Mouse (Mus musculus) cerebellum, adult 2 months (tissue): ENCODE data around the gene Cisd2. TPM values are rescaled to one million over a fixed set of nuclear protein-coding genes. Genes with fewer than 3 reads are reported as not detected.

Experiments
- DNase-seq, 2 experiments: peaks; one replicate each; pipeline ENCODE4 v3.0.0; 2021
- H3K27ac ChIP-seq: fragments of 200-500 bp; 2 replicates; pipeline ENCODE4 v1.5.1; 2012; ENCODE audit warnings: low read length, control low read depth, inconsistent platforms; ENCODE audit not compliant: insufficient read depth
- H3K27me3 ChIP-seq: fragments of 200-500 bp; 2 replicates; pipeline ENCODE4 v1.6.1; 2012; ENCODE audit warnings: inconsistent platforms, mild to moderate bottlenecking, low read length, moderate library complexity; ENCODE audit not compliant: control insufficient read depth, insufficient read depth
- H3K4me1 ChIP-seq: fragments of 200-500 bp; 2 replicates; pipeline ENCODE4 v1.6.1; 2011; ENCODE audit warnings: low read length; ENCODE audit not compliant: control insufficient read depth, insufficient read depth
- H3K4me3 ChIP-seq: fragments of 200-500 bp; replicated peaks from 2 replicates; pipeline ENCODE3; 2011; ENCODE audit warnings: mild to moderate bottlenecking, low read depth, low read length, control low read depth; ENCODE audit not compliant: insufficient read depth
- CTCF ChIP-seq: fragments of 200-500 bp; IDR thresholded peaks from 2 replicates; pipeline ENCODE4 v1.5.1; 2011; ENCODE audit warnings: low read depth, mild to moderate bottlenecking, control low read depth, low read length, moderate library complexity, borderline replicate concordance; ENCODE audit not compliant: insufficient read depth
- POLR2A ChIP-seq: fragments of 200-500 bp; IDR thresholded peaks from 2 replicates; pipeline ENCODE4 v1.6.1; 2011; ENCODE audit warnings: low read length, control low read depth, borderline replicate concordance; ENCODE audit not compliant: insufficient read depth
- WGBS: fragments of 180-500 bp; shearing (Covaris S2); methylation state at CpG from one replicate; pipeline ENCODE4 v1.1.7; 2018; 5-methylcytosine and 5-hydroxymethylcytosine counted together
- polyA plus RNA-seq: library from polyadenylated mRNA; depleted of rRNA; stranded (reverse); fragments of >200 nt; gene quantifications from 2 replicates; pipeline ENCODE4 v1.2.3, GENCODE M21; 2012; rRNA removed

Gene Cisd2
- polyA plus RNA-seq, 1 experiment: 51.3 TPM

- Histone ChIP-seq H3K4me3 (no peak overlapping the region), H3K27me3 (no peaks in the 10 kb centered on the region), H3K27ac (no peak overlapping the region), H3K4me1 (no peaks in the 10 kb centered on the region)
- WGBS: 63% methylated on average over 6 of the region's 6 CpGs
- TF ChIP-seq CTCF (no peak), POLR2A (no peak)
- no peak for DNase-seq
Measured at GRCm38 (mm10) chr3:135393186-135393585, 30.5 kb downstream of the Cisd2 start.

DNA sequence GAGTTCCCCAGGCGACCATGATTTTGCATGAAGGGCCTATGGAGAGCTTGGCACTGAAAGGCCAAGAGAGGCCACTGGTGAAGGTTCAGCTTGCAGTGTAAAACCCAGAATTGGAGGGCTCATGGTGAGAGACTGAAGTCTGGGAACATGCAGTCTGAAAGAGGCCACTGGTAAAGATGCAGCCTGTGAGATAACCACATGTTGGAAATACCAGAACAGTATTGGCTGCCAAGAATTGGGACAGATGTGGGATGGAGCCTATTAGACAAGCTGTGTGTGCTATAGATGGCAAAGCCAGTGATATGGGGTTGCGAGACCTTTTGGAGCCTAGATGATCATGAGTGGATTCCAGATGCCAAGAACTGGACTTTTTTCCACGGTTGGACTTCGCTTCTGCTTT, 43.9 kb downstream of the Cisd2 start:
- no peak for TF ChIP-seq CTCF
- TF ChIP-seq POLR2A: no peak
- Histone ChIP-seq H3K27me3 (no peaks in the 10 kb centered on the region), H3K4me1 (no peaks in the 10 kb centered on the region), H3K27ac (no peak overlapping the region), H3K4me3 (no peak overlapping the region)
- 93% methylated on average over 4 of the region's 4 CpGs for whole genome bisulfite sequencing
- no peak for DNase-seq

DNA sequence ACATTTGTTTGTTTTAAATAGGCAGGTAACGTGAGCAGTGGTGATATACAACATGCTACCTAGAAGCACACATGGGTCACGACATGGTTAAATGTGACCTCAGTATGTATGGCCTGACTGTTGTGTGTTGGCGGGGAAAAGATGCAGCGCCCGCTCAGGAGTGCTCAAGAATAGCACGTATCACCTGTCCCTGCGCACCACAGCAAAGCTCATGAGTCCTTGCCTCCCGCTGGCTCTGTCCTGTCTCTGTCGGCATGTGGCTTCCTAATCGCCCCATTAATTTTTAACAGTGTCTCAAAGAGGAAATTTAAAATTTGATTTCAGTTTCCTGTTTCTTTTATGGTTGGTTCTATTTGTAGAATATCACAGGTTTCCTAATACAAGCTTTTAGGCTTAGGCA, 46.3 kb downstream of the Cisd2 start:
- TF ChIP-seq CTCF (no peak), POLR2A (no peak)
- H3K4me3 ChIP-seq: no peak overlapping the region
- no peaks in the 10 kb centered on the region for H3K4me1 ChIP-seq
- WGBS: 89% methylated on average over 10 of the region's 10 CpGs
- DNase-seq: no peak
- H3K27ac ChIP-seq: no peak overlapping the region
- no peaks in the 10 kb centered on the region for H3K27me3 ChIP-seq

- H3K4me3 ChIP-seq: no peak overlapping the region
- no peak overlapping the region for H3K27ac ChIP-seq
- DNase-seq: no peak
- TF ChIP-seq POLR2A (no peak), CTCF (no peak)
- 78% methylated on average over 3 of the region's 3 CpGs for WGBS
- H3K4me1 ChIP-seq: no peaks in the 10 kb centered on the region
- H3K27me3 ChIP-seq: no peaks in the 10 kb centered on the region
Measured at GRCm38 (mm10) chr3:135375836-135376235, 47.9 kb downstream of the Cisd2 start.

GRCm38 (mm10) chr3:135357394-135357793, 66.3 kb downstream of the Cisd2 start:
- Histone ChIP-seq H3K4me1 (no peaks in the 10 kb centered on the region), H3K27me3 (no peaks in the 10 kb centered on the region), H3K27ac (no peak overlapping the region), H3K4me3 (no peak overlapping the region)
- DNase-seq: no peak
- WGBS: 83% methylated on average over 4 of the region's 4 CpGs
- TF ChIP-seq CTCF (no peak), POLR2A (no peak)

Other genes starting within 250 kb of the Cisd2 start
- 0.54 and 0.90 TPM in 2 replicates for gene Cenpe, start 211.4 kb downstream of the Cisd2 start, polyA plus RNA-seq
- gene Bdh2, start 142.7 kb downstream of the Cisd2 start, polyA plus RNA-seq: 4.1 and 4.4 TPM in 2 replicates
- gene Slc9b2, start 116.2 kb downstream of the Cisd2 start, polyA plus RNA-seq: 0.98 and 1.3 TPM in 2 replicates
- gene Slc9b1, start 75.9 kb downstream of the Cisd2 start, polyA plus RNA-seq: 0.87 TPM in 1 of 2 replicates, not detected in the other
- 181 and 187 TPM in 2 replicates for gene Ube2d3, start 14.2 kb upstream of the Cisd2 start, polyA plus RNA-seq
- gene Manba, start 61.7 kb upstream of the Cisd2 start, polyA plus RNA-seq: 8.8 and 9.8 TPM in 2 replicates